Mouse (Mus musculus): ENCODE data around the gene Dctd. TPM values are rescaled to one million over a fixed set of nuclear protein-coding genes. Genes with fewer than 3 reads are reported as not detected.
A peak's percentile ranks its signal among the peaks of the same experiment; 100 is the strongest.
"Not testable (repeated sequence)": the region's sequence is repeated elsewhere in the genome, so short reads cannot be mapped to it uniquely, and the experiment has no call there.

Dctd gene
- polyA plus RNA-seq, 1 experiment from 2014 or later, result 31.4 TPM

DNA sequence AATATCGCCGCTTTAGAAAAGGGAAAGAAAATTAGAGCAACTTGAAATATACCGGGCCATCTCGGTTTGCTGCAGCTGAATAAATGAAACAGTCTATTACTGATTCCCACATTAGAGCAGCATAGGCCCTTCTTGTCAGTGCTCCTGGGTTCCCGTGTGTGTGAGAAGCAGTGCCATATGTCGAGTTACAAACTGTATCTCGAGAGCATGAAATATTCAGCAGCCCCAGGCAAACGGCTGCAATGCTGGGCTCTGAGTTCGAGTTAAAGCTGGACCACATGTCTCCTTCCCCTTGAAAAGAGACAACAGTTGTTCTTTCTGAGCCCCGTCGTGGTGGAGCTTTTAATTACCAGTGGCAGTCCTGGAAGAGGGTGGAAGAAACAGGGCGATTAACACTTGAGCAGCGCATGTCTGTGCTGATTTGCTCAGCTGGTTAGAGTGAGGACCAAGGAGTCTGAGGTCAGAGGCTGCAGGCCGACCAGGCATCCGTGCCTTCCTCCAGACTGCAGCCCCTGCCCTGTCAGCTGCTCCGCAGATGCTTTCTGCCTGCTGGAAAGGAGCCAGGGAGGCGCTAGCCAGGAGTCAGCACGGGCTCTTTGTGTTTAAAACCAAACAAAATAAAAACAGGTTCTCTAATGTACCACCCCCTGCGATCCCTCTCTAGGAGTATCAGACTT lies 53.3 kb downstream of the Dctd start:
- 41% methylated on average over 19 of the region's 19 CpGs for WGBS

DNA sequence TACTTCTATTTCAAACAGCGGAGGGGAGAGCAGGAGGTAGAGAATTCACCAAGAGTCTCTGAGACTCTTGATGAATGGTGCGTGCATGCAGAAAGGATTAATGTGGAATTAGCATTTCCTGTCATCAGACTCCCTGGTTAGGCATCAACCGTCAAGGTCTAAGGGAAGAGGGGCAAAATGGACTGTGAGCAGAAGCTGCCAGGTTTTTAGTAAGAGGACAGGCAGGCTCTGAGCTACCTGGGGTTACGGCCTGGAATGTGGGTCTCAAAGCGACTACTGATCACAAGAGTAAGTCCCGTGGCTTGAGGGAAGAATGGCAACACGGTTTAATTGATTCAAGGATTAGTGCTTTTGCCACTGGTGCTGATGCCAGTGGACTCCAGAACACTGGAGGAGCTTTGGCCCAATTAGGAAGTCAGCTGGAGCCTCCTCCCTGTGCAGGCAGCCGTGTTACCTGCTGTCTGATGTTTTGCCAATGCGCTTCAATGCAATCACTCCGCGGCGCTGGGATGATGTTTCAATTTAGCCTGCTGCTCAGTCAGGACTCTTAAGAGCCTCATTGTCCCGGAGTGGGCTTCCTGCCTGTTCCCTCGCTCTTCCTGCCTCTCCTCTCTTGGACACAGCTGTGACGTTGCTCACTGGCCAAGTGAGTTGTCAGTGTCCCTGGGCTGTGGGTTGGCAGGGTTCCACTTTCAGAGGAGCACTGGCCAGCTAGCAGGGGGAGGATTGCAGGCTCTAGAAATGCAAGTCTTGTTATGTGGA lies 54.6 kb downstream of the Dctd start:
- no peaks in the 10 kb centered on the region for H3K27me3 ChIP-seq (replicated peaks)
- H3K9me3 ChIP-seq, result no peaks in the 10 kb centered on the region
- no peak overlapping the region for H3K4me3 ChIP-seq (replicated peaks)
- ATAC-seq, result peak; percentile 75
- H3K4me1 ChIP-seq (replicated peaks), result 0 out of 2 replicates have a peak, but pooled peaks cover 12% of the 10 kb centered on the region
- 38% methylated on average over 15 of the region's 15 CpGs for WGBS
- H3K4me2 ChIP-seq (replicated peaks), result peak overlapping the region; percentile 31
- no peak overlapping the region for H3K9ac ChIP-seq
- no peaks in the 10 kb centered on the region for H3K36me3 ChIP-seq
- H3K27ac ChIP-seq, result 0 out of 2 replicates have a peak overlapping the region, but pooled peaks have one; percentile 1

More for the DNA sequence above, 53.3 kb downstream of the Dctd start:
- 0 out of 2 replicates have a peak, but pooled peaks cover 12% of the 10 kb centered on the region for H3K4me1 ChIP-seq (replicated peaks)
- H3K36me3 ChIP-seq, result no peaks in the 10 kb centered on the region
- H3K9ac ChIP-seq, result no peak overlapping the region
- H3K27ac ChIP-seq, result no peak overlapping the region
- H3K9me3 ChIP-seq, result no peaks in the 10 kb centered on the region
- H3K4me3 ChIP-seq (replicated peaks), result no peak overlapping the region
- no peak for ATAC-seq
- H3K4me2 ChIP-seq (replicated peaks), result no peak overlapping the region
- no peaks in the 10 kb centered on the region for H3K27me3 ChIP-seq (replicated peaks)

DNA sequence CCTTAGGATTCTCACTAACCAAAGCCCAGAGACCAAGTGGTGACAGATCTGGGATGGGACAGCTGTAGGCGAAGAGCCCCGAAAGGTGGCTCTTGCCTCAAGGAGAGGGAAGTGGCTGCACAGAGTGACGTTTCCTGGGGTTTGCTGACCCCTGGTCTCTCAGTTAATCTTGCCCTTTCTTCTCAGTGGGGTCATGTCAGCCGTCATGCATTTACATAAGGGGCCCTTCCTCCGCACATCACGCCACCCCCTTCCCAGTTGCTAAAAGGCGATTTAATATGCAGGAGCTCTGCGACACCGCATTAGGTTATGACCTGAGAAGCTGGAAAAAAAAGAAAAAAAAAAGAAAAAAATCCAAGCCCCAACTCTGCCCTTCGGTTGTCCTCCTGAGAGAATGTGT lies 58.8 kb downstream of the Dctd start:
- Histone ChIP-seq H3K4me2 (replicated peaks) (no peak overlapping the region), H3K9ac (no peak overlapping the region), H3K9me3 (no peaks in the 10 kb centered on the region), H3K27ac (no peak overlapping the region), H3K4me3 (replicated peaks) (no peak overlapping the region), H3K4me1 (replicated peaks) (0 out of 2 replicates have a peak, but pooled peaks cover 9% of the 10 kb centered on the region), H3K27me3 (replicated peaks) (no peaks in the 10 kb centered on the region), H3K36me3 (no peaks in the 10 kb centered on the region)
- WGBS, result 63% methylated on average over 10 of the region's 10 CpGs
- ATAC-seq, result no peak

DNA sequence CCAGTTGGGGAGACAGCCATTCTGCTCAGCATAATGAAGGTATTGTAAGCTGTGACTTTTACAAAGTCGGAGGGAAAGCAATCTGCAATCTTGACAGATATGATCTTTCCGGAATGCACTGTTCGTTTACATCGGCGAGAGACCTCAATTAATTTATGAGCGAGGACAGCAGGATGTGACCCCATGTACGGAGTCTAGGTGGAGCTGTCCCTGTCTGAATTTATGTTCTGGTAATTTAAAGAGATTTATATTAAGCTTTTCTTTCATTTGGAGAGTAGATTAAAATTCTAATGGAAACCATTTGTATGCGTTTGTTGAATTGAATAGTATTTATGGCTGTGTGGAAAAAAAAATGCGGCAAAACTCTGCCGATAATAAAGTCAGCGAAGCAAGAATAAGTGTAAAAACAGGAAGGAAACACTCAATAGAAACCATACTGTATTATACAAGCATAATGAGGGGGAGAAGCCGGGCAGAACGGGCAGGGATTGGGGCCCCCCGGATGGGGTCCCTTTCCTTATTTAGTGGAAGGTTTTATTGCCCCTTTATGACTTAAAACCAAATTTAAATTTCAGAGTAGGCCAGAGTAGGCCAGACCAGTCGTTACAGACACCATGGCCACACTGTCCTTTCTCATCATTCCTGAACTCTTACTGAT lies 59.8 kb downstream of the Dctd start:
- Histone ChIP-seq H3K9me3 (no peaks in the 10 kb centered on the region), H3K4me3 (replicated peaks) (no peak overlapping the region), H3K27ac (no peak overlapping the region), H3K27me3 (replicated peaks) (no peaks in the 10 kb centered on the region), H3K9ac (no peak overlapping the region), H3K4me2 (replicated peaks) (no peak overlapping the region), H3K4me1 (replicated peaks) (0 out of 2 replicates have a peak, but pooled peaks cover 6% of the 10 kb centered on the region), H3K36me3 (no peaks in the 10 kb centered on the region)
- no peak for ATAC-seq
- WGBS, result 25% methylated on average over 15 of the region's 15 CpGs

DNA sequence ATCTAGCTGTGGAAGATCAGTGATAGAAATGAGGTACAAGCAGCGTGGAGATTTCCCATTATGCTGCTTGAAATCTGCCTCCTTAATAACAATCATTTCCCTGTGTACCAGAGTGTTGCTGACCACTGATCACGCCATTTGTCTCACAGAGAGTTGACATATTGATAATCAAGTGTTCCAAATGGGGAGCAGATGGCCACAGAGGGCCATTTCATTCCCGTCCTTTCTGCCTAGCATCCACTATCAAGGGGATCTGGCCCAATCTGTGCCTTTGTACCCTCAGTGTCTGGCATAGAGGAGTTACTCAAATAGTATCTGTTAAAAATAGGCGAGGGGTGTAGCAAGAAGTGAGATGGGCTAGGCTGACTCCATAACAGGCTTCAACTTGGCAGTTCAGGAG lies 78.5 kb downstream of the Dctd start:
- H3K4me2 ChIP-seq (replicated peaks), result no peak overlapping the region
- no peaks in the 10 kb centered on the region for H3K36me3 ChIP-seq
- no peak overlapping the region for H3K4me3 ChIP-seq (replicated peaks)
- no peak for ATAC-seq
- H3K9me3 ChIP-seq, result no peaks in the 10 kb centered on the region
- H3K9ac ChIP-seq, result no peak overlapping the region
- WGBS, result 86% methylated on average over 4 of the region's 4 CpGs
- no peaks in the 10 kb centered on the region for H3K27me3 ChIP-seq (replicated peaks)
- no peaks in the 10 kb centered on the region for H3K4me1 ChIP-seq (replicated peaks)
- no peak overlapping the region for H3K27ac ChIP-seq

DNA sequence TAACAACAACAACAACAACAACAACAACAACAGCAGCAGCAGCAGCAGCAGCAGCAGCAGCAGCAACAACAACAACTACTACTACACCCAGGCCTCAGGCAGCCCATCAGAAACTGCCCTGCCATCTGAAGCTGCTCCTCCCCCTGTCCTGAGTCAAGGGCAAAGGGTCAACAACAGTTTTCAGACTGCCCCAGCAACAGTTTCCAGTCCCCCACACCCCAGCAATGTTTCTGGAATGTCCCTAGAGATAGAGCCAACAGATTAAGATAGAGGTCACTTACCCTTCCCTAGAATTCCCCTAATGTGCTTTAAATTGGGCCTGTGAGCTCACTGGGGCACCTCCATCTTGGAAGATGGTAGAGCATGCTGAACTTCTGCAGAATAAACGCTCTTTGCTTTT lies 79.0 kb downstream of the Dctd start:
- no peak for ATAC-seq
- WGBS, result 94% methylated on average over 1 of the region's 1 CpGs
- Histone ChIP-seq H3K27ac (no peak overlapping the region), H3K4me3 (replicated peaks) (no peak overlapping the region), H3K36me3 (no peaks in the 10 kb centered on the region), H3K9ac (no peak overlapping the region), H3K4me1 (replicated peaks) (no peaks in the 10 kb centered on the region), H3K27me3 (replicated peaks) (no peaks in the 10 kb centered on the region), H3K9me3 (no peaks in the 10 kb centered on the region), H3K4me2 (replicated peaks) (no peak overlapping the region)

DNA sequence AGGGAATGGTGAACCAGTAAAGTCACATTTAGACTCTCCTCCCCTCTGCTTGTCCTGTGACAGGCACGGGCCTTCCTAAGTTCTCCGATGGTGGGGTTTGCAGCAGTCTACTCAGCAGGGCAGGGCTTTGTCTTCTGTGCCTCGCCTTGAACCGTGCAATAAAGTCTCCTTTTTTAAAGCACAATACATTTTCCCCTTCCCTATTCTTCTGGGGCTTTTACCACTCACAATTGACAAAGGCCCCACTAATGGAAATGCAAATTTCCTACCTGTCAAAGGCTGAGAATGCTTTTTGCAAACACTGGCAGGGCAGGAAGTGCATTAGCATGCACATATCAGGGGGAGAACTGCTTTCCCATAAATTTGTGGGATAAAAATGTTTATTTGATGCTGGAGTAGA lies 80.1 kb downstream of the Dctd start:
- Histone ChIP-seq H3K4me1 (replicated peaks) (no peaks in the 10 kb centered on the region), H3K9ac (no peak overlapping the region), H3K4me2 (replicated peaks) (no peak overlapping the region), H3K4me3 (replicated peaks) (no peak overlapping the region), H3K36me3 (no peaks in the 10 kb centered on the region), H3K27ac (no peak overlapping the region), H3K27me3 (replicated peaks) (no peaks in the 10 kb centered on the region), H3K9me3 (no peaks in the 10 kb centered on the region)
- 62% methylated on average over 4 of the region's 4 CpGs for WGBS
- no peak for ATAC-seq

DNA sequence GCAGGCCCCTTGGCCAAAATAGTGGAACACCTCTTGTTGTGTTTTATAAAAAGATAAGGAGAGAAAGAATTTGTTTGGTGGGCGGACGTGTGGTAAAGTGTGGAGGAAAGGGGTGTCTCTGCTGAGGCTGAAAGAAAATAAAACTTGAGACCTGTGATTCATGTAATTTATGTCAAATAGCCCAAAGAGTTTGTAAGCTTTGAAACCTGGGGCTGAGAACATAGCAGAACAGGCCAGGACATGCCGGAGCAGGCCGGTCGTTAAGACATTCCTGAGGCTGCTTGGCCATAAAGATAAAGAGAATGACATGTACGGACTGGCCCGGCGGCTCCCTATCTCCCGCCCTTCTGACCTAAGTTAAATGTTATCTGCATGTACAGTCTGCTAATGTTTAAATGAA lies 81.3 kb downstream of the Dctd start:
- not testable (repeated sequence) for ATAC-seq; H3K4me3 ChIP-seq (replicated peaks); H3K4me2 ChIP-seq (replicated peaks); H3K4me1 ChIP-seq (replicated peaks); H3K27ac ChIP-seq; H3K9me3 ChIP-seq; H3K36me3 ChIP-seq; H3K9ac ChIP-seq; H3K27me3 ChIP-seq (replicated peaks)
- 81% methylated on average over 9 of the region's 9 CpGs for WGBS

DNA sequence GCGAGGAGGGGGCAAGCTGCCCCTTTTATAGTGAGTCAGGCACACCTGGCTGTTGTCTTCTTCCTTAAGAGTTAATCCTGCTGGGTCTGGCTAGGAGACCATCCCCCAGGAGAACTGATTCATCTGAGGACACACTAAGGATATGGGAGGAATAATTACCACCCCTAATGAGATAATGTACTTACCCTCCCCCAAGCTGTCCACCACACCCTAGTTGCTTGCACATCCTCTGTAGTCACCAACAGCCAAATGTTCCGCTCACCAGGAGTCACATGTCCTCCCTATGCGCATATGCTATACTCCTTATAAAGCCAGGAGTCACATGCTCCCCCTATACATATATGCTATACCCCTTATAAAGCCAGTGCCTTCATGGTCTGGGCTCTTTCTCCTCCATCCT lies 82.1 kb downstream of the Dctd start:
- ATAC-seq, result no peak
- Histone ChIP-seq H3K4me1 (replicated peaks) (no peaks in the 10 kb centered on the region), H3K36me3 (no peaks in the 10 kb centered on the region), H3K9me3 (no peaks in the 10 kb centered on the region), H3K9ac (no peak overlapping the region), H3K27ac (no peak overlapping the region), H3K4me2 (replicated peaks) (no peak overlapping the region), H3K27me3 (replicated peaks) (no peaks in the 10 kb centered on the region), H3K4me3 (replicated peaks) (no peak overlapping the region)
- WGBS, result 95% methylated on average over 3 of the region's 3 CpGs

DNA sequence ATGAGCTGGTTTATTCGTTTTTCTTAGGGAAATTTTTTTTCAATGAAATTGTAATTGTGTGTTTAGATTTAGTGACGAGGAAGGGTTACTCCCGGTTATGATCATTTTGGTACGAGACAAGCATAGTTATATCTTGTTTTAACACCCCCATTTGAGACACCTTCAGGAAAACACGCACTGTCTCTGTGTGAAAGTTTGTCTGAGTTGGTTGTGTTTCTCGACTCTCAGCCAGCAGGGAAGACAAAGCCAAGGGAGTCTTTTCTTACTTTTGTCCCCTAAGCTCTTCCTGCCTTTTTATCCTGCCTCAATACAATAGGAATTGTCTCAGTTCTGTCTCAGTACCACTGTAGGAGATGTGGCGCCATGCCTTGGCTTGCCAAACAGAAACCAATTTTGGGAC lies 84.9 kb downstream of the Dctd start:
- Histone ChIP-seq H3K4me2 (replicated peaks) (no peak overlapping the region), H3K27me3 (replicated peaks) (no peaks in the 10 kb centered on the region), H3K27ac (no peak overlapping the region), H3K9me3 (no peaks in the 10 kb centered on the region), H3K9ac (no peak overlapping the region), H3K4me1 (replicated peaks) (no peaks in the 10 kb centered on the region), H3K4me3 (replicated peaks) (no peak overlapping the region), H3K36me3 (no peaks in the 10 kb centered on the region)
- 89% methylated on average over 7 of the region's 7 CpGs for WGBS
- ATAC-seq, result no peak

DNA sequence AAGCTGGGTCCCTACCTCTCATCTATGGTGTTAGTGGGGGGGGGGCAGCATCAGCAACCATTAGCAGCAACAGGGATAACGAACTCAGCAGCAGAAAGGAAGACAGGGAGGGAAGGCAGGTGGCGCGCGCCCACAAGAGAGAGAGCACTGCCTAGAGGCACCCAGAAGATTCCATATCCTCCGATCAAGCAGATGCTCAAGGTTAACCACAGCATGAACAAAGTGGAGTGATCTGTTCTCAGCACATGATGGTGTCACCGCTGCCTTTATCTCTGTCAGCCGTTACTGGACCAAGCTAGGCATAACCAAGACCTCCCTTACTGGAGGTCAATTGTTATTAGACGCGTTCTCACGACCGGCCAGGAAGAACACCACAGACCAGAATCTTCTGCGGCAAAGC lies 89.7 kb downstream of the Dctd start:
- H3K9ac ChIP-seq, result no peak overlapping the region
- H3K4me3 ChIP-seq (replicated peaks), result no peak overlapping the region
- no peak overlapping the region for H3K27ac ChIP-seq
- H3K36me3 ChIP-seq, result no peaks in the 10 kb centered on the region
- no peak for ATAC-seq
- H3K4me2 ChIP-seq (replicated peaks), result no peak overlapping the region
- H3K4me1 ChIP-seq (replicated peaks), result no peaks in the 10 kb centered on the region
- no peaks in the 10 kb centered on the region for H3K9me3 ChIP-seq
- WGBS, result 96% methylated on average over 12 of the region's 12 CpGs
- no peaks in the 10 kb centered on the region for H3K27me3 ChIP-seq (replicated peaks)

DNA sequence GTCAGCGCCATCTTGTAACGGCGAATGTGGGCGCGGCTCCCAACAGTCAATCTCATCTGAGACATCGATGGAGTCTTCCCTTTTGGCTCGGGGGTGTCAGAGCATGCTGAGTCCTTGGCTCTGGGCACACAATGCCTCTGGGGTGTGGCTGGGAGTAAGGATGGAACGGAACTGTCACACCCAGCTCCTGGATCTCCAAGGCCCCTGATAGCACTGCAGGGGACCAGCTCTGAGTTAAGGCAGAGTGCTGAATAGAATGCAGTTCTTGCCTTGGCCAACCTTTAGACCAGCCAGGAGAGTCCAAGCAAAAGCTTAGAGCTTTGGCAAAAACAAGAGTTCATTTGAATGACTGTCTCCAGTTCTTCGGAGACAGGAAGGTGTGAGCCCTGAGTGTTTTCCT lies 97.1 kb downstream of the Dctd start:
- WGBS, result 95% methylated on average over 9 of the region's 9 CpGs
- Histone ChIP-seq H3K36me3 (no peaks in the 10 kb centered on the region), H3K27ac (no peak overlapping the region), H3K4me3 (replicated peaks) (no peak overlapping the region), H3K9me3 (no peaks in the 10 kb centered on the region), H3K27me3 (replicated peaks) (no peaks in the 10 kb centered on the region), H3K4me2 (replicated peaks) (no peak overlapping the region), H3K4me1 (replicated peaks) (no peaks in the 10 kb centered on the region), H3K9ac (no peak overlapping the region)
- no peak for ATAC-seq
